Mouse (Mus musculus) neural tube, postnatal 0 days (tissue): ENCODE measurements around the gene Zfp839. TPM values are rescaled to one million over a fixed set of nuclear protein-coding genes. Genes with fewer than 3 reads are reported as not detected.

Experiments
- polyA plus RNA-seq: library from polyadenylated mRNA; unstranded; fragments of >200 nt; fragmentation: Nextera tagmentation; extraction: Ambion mirVana; gene quantifications from 2 replicates; pipeline ENCODE4 v1.2.1, GENCODE M21; 2015

Gene Zfp839
- 3.4 and 3.6 TPM in 2 replicates for polyA plus RNA-seq

GRCm38 (mm10) chr12:110850010-110850928 lies at the start of gene Zfp839:
Gene Zfp839, plus strand, starts transcription at chr12:110850253.

GRCm38 (mm10) chr12:110840348-110841198 lies 9.5 kb upstream of the Zfp839 start, which contains the start of gene Mok:
Gene Mok, minus strand, starts transcription at chr12:110840939.

GRCm38 (mm10) chr12:110889036-110890020 lies 39.3 kb downstream of the Zfp839 start, which contains the start of the genes Cinp and Tecpr2:
Gene Cinp, minus strand, starts transcription at chr12:110889145.
Gene Tecpr2, plus strand, starts transcription at chr12:110889264.

Other genes with a start within 250 kb of the Zfp839 start
- 54.0 and 74.3 TPM in 2 replicates for gene Dync1h1, start 248.8 kb upstream of the Zfp839 start, polyA plus RNA-seq
- 0.17 and 0.50 TPM in 2 replicates for gene 1700001K19Rik, start 167.6 kb upstream of the Zfp839 start, polyA plus RNA-seq
- 1,375 and 1,405 TPM in 2 replicates for gene Hsp90aa1, start 147.5 kb upstream of the Zfp839 start, polyA plus RNA-seq
- 16.6 and 19.2 TPM in 2 replicates for gene Wdr20, start 112.3 kb upstream of the Zfp839 start, polyA plus RNA-seq
- 10.1 and 13.8 TPM in 2 replicates for gene Mok, start 9.3 kb upstream of the Zfp839 start, polyA plus RNA-seq
- 84.7 and 96.9 TPM in 2 replicates for gene Cinp, start 38.9 kb downstream of the Zfp839 start, polyA plus RNA-seq
- 4.0 and 5.2 TPM in 2 replicates for gene Tecpr2, start 39.0 kb downstream of the Zfp839 start, polyA plus RNA-seq
- gene Ankrd9, start 128.8 kb downstream of the Zfp839 start, polyA plus RNA-seq = 18.2 and 20.3 TPM in 2 replicates
- 4.0 and 5.6 TPM in 2 replicates for gene Rcor1, start 189.1 kb downstream of the Zfp839 start, polyA plus RNA-seq